Mouse (Mus musculus) activated CD4-positive, CD25-positive, alpha-beta regulatory T cell, adult 9 weeks (primary cell): Measurements from ENCODE around the gene Prss54. TPM values are rescaled to one million over a fixed set of nuclear protein-coding genes. Genes with fewer than 3 reads are reported as not detected.

ENCODE experiments used
- polyA plus RNA-seq: library from polyadenylated mRNA; unstranded; fragments of 100-300 nt; shearing (Covaris generic); gene quantifications from one replicate; pipeline ENCODE4 v1.2.1, GENCODE M21; 2017

Gene Prss54
- polyA plus RNA-seq = not detected

GRCm38 (mm10) chr8:95576240-95576639 is at the start of gene Prss54:
TSS of gene Prss54 (minus strand) at chr8:95576340.

GRCm38 (mm10) chr8:95533584-95534387 is 42.4 kb downstream of the Prss54 start, which contains the start of gene Ccdc113:
TSS of gene Ccdc113 (plus strand) at chr8:95534085.

Other genes starting within 250 kb of the Prss54 start
- gene Zfp319, start 244.4 kb downstream of the Prss54 start, polyA plus RNA-seq = 8.7 TPM
- 70.1 TPM for gene Usb1, start 244.1 kb downstream of the Prss54 start, polyA plus RNA-seq
- gene Mmp15, start 224.1 kb downstream of the Prss54 start, polyA plus RNA-seq = 1.2 TPM
- 35.3 TPM for gene Cfap20, start 141.5 kb downstream of the Prss54 start, polyA plus RNA-seq
- gene Csnk2a2, start 86.3 kb downstream of the Prss54 start, polyA plus RNA-seq = 4.2 TPM
- not detected for gene Ccdc113, start 42.3 kb downstream of the Prss54 start, polyA plus RNA-seq
- 11.9 TPM for gene Gins3, start 57.1 kb upstream of the Prss54 start, polyA plus RNA-seq
- 1.2 TPM for gene Ndrg4, start 100.6 kb upstream of the Prss54 start, polyA plus RNA-seq
- 10.6 TPM for gene Setd6, start 139.5 kb upstream of the Prss54 start, polyA plus RNA-seq
- gene Cnot1, start 231.1 kb upstream of the Prss54 start, polyA plus RNA-seq = 162 TPM
- gene Sap18b, start 249.0 kb upstream of the Prss54 start, polyA plus RNA-seq = 188 TPM